Mouse (Mus musculus) A20 (cell line): Measurements from ENCODE around the gene Ppp3ca.

ENCODE experiments used
- DNase-seq: peaks from one replicate; pipeline ENCODE4 v3.0.0-alpha.2; 2011; ENCODE audit warnings: low read depth, low spot score

Ppp3ca gene

DNA sequence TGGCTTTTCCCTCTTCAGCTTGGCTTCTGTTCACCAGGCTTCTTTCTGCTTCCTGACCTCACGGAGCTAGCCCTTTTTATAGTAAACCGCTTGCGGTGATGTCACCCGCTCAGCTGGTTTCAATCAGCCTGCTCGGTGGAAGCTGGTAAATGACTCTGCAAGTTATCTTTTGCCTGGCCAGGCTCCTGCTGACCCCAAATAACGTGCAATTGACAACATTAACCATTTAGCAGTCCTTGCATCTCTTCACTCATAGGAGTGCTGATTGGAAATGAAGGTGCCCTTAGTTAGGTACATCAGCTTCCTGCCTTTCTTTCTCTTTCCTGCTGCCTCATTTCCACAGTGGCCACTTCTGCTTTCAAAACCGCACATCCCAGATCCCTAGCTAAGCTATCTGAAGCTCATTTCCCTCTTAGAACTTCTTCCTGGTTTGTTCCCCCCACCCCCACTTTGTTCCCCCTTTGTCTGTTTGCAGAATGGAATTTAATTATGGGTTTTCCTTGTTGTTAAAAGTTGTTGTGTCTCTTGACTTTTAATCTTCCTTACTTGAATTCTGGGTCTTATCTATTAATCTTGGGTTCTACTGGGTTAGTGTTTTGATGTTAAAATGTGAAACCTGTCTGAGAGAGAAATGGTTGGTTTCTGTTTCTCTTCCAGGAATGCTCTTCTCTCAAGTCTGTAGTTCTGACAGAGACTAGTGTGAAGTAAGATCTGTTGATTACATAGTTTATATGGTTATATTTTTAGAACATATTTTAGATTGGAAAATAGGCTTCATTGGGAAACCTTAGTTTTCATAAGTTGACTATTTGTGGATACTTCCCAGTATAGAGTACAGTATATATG, 55.6 kb downstream of the Ppp3ca start:
- DNase-seq = no peak

DNA sequence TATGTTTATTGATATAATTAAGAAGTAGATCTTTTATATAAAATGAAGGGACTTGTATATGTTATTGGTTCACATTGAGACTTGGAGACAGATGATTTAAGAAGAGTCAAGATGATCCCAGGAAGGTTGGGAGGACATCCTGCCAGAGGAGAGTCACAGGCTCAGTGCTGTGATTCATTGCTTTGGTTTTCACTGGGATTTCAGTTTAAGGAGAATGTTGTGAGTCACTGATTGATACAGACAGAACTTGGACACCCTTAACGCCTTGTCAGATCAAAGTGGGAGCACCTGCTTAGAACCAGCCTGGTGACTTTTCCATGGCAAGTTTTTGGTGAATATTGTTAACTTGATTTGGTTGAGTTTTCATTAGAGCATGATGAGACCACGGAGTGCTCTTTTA, 58.0 kb downstream of the Ppp3ca start:
- DNase-seq = no peak

DNA sequence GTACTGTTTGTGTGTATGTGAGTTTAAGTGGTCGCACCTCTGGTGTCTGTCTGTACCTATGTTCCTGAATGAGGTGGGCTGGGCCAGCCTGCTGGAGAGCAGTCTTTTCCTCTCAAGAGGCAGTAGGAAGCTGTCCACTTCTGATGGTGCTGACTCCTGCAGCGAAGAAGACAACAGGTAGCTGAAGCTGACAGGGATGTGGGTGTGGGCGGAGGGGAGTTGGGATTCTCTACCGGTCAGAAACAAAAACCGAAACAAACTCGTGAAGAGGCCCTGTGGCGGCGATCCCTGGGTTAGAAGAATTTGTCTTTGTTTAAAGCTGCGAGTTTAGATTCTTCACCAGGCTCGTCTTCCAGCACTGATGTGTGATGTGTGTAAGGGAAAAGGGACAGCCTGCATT, 60.1 kb downstream of the Ppp3ca start:
- no peak for DNase-seq

DNA sequence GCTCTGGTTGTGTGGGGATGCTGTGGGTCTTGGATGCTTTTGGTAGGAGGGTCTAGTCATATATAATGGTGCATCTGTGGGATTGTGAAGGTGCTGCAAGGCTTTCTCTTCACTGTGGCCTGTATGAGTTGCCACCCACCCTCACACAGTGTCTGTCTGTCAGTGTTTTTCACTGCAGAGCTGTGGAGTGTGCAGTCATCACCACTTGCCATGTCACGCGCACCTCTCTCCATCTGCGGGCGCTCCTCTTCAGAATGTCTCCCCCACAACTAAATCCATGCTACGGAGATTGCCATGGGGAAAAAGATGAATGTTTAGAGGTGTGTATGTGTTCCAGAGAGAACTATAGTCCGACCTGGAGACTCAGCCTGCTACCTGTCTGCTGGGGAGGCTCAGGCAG, 61.7 kb downstream of the Ppp3ca start:
- no peak for DNase-seq

DNA sequence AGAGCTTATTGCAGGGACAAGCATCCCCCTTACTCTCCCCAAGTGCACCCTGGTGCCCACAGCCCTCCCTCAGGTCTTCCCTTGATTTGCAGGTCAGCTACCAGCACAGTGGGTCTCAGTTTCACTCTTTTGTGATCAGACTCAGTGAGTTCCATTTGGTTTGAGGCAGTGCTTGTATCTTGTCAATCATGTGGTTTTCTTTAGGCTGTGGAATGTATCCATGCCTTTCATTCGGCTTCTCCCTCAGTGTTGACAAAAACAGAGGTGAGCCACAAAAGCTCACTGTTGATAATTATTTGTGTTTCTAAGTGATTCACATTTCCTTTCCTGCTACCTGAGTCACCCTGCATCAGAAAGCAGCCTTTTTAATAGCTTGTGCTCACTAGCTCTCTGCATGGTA, 66.1 kb downstream of the Ppp3ca start:
- DNase-seq = no peak

DNA sequence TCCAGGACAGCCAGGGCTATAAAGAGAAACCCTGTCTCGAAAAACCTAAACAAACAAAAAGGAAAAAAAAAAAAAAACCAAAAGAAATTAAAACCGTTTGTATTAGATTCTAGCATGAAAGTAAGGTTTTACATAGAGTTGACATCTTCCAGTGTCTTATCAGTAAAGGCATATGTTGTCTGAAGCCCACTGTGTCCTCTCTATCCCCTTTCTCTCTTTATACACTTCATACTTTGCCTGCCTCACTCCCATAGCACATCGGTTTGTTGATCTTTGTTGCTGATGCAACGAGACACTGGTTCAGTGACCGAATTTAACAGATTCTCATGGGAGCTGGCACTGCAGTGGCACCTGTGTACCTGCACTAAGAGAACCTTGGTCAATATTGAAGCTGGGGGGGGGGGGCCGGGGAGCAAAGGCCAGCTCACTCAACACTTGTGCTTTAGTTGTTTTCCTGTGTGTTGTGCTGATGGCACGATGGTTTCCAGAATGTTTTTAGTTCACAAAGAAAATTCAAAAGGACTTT, 66.9 kb downstream of the Ppp3ca start:
- DNase-seq = no peak

DNA sequence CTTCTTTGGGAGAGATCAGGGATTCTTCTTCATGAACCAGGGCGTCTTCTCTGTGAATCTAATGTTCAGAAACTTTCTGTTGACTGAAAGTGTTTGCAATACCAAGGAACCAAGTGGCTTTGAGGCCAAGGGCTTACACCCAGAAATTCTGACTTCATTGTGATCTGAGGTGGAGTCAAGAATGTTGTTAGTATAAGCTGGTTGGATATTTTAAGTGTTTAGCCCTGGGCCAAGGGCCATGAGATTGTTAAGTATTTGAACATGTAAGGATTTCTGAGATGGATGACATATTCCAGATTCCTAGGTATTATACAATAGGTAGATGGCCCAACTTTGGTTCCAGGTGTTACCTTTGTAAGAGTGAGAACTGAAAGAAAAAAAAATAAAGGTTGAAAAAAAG, 68.5 kb downstream of the Ppp3ca start:
- DNase-seq = no peak

DNA sequence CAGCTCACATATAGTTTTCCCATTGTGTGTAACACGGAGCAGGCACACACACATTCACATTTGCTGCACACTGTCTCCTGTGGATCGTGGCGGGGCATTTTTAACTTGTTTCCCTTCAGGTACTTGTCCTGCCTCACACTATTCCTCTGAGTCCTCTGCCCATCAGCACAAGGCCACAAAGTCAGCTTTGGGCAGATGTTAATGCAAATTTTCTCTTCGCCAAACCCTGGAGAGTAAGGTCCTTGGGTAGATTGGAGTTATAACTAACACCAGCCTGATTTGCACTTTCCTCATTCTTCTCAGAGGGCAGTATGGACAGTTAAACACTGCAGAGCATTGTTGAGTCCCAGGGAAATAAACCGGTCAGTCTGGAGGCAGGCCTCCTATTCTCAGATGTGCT, 69.0 kb downstream of the Ppp3ca start:
- DNase-seq = no peak

DNA sequence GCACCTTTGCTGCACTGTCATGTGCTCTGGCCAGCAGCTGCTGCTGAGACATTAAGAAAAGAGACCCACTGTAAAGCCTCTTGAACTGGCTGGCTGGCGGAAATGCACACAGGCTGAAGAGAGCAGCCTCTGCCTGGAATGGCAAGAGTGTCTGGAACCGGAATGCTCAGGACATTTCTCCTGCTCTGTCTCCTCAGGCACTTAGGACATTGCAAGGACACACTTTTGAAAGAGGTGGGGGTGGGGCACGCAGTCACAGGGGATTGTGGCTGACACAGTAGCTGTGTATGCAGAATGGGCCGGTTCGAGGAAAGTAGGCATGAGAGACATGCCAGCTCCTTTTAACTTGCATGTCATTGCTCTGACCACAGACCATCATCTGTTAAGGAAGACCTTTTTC, 71.7 kb downstream of the Ppp3ca start:
- peak; percentile 30 for DNase-seq

DNA sequence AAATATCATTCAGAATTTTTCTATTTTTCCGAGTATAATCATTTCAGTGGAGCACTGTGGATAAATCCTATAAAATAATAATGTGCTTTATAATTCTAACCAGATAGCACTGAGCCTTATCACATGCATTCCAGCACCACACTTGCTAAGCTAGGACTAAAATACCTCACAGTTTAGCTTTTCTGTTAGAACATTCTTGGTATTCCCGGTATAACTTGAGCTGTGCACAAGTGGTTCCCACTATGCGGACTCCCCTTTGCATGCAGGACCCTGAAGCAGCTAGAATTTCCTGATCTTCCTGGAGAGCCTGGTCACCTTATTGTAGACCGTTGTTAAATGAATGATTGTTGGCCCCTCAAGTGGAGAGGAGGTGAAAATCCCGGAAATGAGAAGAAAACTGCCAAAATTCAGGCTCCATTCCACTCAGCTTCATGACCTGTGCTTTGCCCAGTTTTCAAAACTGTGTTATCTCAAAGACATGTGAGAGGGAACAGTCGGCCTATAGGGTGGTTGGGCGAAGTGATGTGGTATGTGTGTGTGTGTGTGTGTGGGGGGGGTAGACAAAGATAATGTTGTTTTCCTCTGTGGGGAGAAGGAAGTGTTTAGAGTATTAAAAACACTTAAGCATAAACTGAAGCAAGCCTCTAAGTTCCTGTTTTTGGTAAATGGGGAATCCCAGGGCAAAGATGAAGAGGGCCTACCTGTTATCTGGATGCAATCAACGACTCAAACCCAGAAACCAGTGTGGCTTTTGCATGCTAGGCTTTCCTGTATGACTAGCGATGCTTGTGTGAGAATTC, 72.5 kb downstream of the Ppp3ca start:
- peak; percentile 86 for DNase-seq

DNA sequence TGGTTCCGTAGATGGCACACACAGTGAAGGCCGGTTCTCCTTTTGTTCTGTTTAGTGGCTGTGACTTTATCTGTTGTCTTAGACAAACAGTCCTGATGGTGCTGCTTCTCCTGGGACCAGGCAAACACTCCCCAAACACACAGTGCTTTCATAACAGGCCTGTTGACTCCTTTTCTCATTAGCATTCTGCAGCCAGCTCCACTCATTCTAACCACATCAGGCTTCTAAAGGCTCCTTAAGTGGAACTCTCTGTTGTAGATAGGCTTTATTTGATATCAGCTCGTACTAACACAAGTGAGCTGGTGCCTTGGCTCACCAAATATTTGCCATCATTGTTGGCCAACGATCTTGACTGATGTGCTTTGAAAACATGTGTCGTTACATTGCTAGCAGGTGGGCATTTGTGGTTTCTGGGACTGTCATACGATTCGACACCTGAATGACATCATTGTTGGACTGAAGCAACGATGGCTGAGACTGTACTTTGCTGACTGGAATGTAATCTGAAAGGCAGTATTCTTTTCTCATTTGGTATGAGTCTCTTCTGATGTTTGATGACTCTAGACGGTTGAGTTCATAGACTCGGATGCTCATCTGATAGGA, 74.5 kb downstream of the Ppp3ca start:
- no peak for DNase-seq

DNA sequence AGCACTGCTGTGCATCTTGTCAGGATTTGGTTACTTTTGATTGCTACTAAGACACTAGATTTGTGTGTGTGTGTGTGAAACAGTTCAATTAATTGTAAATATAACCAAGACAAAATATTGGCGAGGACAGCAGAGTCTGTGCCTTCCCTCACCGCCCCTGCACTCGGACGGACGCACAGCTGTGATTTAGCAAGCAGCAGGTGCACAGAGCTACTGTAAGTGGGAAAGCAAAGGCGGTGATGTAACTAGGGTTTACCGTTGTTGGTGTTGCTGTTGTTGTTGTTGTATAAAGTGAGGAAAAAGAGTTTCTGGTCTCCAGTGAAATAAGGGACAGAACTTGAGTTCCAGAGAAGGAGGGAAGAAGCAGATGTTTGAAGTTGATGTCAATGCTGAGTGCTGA, 75.5 kb downstream of the Ppp3ca start:
- DNase-seq = peak; percentile 52

DNA sequence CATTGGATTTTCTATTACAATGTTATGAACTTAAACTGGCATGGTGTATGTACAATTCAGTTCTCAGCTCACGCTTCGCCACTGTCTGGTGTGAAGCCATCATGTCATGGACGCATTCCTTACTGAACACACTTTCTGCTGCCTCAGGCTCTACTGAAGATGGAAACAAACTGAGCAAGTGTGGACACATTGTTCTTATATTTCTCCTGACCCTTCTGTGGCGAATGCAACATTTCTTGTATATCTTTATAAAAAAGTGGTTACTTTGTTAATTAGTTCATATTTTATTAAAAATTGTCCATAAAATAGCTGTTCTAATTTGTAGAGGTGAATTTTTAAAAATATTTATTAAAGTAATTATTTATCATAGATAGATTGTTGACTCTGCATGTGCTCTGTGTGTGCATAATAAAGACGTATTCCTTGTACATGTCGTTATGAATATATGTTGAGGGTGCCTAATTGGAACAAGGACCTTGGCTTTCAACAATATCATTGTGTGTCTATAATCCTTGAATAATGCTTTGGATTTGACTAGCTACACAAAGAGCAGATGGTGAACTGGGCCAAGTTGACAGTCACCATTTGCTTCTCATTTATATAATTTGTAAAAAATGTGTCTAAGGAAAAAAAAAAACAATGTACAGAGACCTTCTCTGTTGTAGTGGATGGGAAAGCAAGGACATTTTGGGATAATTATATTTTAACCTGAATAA, 79.0 kb downstream of the Ppp3ca start:
- DNase-seq = no peak

DNA sequence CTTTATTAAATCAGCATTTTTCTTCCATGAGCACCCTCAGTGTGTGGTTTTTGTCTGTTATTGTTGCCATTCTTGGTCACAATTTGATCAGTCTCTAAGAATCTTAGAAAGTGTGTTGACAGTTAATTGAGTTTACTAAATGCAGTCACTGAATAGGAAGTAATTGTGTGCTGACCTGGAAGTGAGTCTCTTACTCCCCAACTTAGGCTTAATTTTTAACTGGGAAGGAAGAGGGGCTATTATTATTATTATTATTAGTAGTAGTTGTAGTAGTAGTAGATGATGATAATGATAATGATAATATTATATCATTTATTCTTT, 79.5 kb downstream of the Ppp3ca start:
- no peak for DNase-seq

DNA sequence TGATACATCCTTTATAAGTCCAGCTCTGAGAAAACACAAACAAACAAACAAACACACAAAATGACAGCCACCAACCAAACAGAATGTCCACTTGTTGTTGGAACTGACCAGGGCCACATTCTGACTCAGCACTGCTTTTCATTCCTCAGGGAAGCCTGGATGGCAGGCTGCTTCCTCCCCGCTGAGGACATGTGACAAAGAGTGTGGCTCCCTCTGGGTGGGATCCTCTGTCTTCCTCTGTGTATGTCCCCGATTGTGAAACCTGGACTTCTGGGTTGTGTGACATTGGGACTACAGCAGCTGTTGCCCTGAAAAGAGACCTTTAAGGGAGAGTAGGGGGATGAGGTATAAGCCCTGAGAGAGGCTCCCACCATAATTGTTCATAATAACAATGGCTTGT, 80.0 kb downstream of the Ppp3ca start:
- no peak for DNase-seq

DNA sequence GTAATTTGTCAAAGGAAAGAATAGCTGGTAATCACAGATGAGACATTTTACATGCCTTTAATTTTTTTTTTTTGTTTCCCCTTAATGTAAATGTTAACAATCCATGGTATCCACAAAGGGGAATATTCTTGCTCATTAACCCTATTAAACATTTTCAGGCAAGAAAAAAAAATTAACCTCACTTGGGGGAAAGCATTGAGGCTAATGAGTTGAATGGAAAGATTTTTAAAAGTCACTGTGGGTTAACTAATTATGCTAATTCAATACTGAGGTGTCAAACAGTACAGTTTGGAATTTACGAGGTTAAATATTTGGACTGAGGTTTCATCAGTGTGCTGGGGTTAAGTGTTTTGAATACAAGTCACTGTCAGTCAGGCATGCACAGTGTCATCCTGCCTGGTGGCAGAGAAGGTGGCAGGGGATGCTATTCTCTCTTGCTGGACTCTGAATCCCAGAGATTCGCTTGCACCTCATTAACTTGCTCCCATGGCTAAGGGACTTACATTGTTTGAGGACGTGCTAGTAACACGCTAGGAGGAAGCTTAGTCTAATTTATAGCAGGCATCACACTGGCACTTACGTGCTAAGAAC, 82.3 kb downstream of the Ppp3ca start:
- DNase-seq = no peak

DNA sequence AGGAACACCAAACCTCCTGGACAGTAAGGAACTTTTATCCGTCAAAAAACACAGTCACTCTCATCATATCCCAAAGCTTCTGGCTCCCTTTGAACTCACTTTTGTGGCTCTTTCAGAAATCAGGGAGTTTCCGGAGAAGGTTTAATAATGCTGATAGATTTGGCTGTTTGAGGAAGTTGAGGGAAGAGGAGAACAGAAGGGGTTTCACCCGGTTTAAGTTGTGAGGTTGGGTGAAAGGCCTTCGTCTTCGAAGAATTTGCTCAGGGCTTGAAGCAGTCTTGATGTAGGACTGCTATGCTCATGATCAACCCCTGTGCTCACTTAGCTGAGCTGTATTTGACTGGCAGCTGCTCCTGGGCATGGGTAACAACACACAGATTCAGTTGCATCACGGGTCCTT, 86.2 kb downstream of the Ppp3ca start:
- DNase-seq = no peak

DNA sequence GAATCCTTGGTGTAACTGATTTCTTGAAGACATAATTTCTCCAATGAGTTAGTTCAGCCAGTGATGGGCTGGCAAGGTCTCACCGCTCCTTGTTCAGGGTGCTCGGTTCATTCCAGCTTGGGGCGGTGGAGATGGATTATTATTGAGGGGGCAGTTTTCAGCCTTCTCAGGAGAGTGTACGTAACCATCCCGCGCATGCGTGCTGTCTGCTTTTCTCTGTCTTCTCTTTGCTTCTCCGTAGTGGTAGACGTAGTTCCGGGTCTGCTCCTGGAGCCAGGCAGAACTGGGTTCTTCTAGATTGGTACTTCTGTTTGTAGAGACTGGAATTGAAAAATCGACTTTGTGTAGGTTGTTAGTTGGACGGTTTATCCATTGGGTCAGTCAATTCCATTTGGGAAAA, 89.5 kb downstream of the Ppp3ca start:
- DNase-seq = no peak

DNA sequence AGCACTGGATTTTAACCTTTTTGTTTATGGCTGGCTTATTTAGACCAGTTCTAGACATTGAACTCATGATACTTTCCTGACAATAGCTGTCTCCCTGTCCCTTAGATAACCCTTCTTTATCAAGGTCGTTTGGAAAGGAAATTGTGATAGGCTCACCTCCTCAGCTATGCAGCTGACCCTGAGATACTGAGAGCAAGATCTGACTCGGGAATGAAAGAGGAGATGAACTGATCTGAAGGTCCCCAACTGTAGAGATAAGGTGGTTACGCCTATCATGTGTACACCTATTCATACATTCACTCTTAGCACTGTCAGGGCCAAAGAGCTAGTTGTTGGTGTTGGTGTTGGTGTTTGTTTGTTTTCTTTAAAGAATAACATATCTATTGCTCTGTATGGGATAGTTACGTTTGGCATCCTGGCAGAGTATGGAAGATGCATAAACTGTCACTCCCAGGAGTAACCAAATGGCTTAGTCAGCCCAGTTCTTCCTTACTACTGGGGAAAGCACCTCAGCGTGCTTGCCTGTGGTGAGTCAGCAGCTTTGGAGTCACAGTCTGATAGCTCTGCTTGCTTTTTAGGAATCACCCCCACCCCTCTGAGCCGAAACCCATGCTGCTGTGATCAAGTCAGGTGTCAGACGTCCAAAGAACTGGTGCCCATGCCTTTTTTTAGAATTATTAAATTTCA, 91.5 kb downstream of the Ppp3ca start:
- peak; percentile 63 for DNase-seq

DNA sequence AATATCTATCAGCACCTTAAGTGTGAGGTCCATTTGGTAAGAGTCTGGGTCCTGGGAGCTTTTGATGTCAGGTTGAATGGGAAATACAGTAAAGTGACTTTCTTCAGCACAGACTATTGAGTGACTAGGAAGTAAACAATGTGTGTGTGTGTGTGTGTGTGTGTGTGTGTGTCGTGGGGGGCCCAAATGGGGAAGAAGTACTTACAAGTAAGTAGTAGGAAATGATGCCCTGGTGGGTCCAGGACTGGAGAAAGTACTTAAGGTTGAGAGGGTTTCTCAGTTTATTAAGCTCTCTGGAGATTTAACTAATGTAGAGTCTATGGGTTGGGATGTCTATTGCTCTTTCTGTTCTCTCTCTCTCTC, 92.0 kb downstream of the Ppp3ca start:
- no peak for DNase-seq

DNA sequence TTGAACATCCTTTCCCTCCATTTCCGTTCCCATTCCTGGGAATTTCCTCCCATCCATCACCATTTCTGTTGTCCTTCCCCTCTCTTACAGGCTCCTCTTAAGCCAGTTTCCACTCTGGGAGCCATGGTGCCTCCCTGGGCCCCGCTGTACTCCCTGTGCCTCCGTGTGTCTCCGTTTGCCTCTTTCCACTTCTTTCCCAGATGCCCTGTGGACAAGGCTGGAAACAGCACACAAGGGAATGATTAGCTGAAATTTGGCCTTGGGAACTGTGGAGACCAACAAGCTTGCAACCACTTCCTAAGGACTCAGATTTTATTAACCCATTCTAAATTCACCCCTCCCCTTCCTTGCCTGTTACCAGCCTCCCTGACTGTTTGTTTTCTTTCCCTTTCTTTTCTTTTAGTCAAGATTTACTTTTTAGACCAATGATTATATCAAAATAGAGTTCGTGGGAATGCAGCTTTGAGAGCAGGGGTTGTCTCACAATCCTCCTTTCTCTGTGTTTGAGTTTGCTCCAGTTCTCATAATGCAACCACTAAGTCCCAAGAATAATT, 93.9 kb downstream of the Ppp3ca start:
- no peak for DNase-seq
